Mouse (Mus musculus): ENCODE data around the gene Eif2b4. TPM values are rescaled to one million over a fixed set of nuclear protein-coding genes. Genes with fewer than 3 reads are reported as not detected.

Eif2b4 gene
- 46.4 TPM for polyA plus RNA-seq (2017; shearing (Covaris generic))

DNA sequence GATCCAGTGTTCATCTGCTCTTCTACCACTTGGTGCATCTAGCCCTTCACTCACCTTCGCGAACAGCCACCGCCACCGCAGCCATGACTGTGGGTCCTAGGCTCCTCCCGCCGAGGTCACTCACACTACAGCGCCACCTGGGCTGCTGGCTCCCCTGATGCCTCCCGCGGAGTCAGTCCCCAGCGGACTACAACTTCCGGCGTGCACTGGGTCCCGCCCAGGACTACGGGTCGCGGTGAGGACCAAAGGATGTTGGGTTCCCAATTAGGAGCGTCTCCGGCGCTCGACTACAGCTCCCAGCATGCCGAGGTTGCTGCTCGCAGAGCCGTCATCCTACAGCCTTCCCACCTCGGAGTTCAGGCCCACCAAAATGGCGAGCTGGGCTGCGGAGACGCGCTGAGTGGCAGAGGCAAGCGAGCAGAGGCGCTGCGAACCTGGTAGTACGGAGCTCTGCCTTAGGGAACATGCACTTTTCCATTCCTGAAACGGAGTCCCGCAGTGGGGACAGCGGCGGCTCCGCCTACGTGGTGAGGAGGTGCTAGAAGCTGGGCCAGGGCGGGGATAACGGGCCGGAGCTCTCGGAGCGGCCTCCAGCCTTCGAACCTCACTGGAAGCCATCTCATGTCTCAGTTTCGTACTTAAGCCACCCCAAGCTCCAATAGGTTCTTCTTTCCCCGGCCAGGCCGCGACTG is at the start of gene Eif2b4, which contains the start of gene Snx17:
Eif2b4 (minus strand) TSS at position 492 of the 692 bp plus-strand sequence.
Snx17 (plus strand) TSS at position 289 of the 692 bp plus-strand sequence.

DNA sequence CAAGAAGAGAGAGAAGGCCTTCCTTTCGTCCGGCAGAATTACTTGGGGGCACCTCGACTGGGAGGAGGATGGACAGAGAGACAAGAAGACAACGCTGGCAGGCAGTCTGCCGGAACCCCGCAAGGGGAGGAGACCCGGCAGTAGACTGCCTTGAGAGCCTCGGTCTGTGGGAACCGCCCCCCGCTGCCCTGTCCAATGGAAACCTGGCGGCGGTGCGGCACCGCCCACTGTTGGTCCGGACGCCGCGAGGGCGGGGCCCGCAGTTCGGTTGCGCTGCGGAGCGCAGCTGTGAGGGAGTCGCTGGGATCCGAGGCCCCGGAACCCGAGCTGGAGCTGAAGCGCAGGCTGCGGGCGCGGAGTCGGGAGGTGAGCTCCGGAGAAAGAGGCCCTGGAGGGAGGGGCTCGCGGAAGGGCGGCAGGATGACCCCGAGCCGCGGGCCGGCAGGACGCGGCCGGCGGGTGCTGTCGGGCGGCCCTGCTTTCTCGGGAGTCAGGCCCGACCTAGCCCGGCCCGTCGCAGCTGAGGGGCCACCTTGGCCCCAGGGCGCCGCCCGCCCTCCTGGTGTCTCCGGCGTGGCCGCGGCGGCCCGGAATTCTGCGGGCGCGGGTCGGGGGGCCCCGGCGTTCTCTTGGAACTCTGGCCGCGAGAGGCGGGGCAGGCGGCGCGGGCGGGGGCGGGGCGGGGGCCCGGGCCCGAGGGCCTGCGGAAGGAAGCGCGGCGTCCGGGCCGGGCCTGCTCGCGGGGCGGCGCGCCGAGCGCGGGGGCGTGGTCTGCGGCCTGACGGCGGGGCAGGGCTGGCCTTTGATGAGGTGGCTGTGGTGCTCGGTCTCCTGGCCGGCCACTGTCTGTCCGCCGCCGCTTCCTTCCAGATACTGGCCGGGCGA is 47.6 kb upstream of the Eif2b4 start, which contains the start of the genes Nrbp1 and Gm9970:
Nrbp1 (plus strand) TSS at position 228 of the 885 bp plus-strand sequence.
Gm9970 (minus strand) TSS at position 596 of the 885 bp plus-strand sequence.

DNA sequence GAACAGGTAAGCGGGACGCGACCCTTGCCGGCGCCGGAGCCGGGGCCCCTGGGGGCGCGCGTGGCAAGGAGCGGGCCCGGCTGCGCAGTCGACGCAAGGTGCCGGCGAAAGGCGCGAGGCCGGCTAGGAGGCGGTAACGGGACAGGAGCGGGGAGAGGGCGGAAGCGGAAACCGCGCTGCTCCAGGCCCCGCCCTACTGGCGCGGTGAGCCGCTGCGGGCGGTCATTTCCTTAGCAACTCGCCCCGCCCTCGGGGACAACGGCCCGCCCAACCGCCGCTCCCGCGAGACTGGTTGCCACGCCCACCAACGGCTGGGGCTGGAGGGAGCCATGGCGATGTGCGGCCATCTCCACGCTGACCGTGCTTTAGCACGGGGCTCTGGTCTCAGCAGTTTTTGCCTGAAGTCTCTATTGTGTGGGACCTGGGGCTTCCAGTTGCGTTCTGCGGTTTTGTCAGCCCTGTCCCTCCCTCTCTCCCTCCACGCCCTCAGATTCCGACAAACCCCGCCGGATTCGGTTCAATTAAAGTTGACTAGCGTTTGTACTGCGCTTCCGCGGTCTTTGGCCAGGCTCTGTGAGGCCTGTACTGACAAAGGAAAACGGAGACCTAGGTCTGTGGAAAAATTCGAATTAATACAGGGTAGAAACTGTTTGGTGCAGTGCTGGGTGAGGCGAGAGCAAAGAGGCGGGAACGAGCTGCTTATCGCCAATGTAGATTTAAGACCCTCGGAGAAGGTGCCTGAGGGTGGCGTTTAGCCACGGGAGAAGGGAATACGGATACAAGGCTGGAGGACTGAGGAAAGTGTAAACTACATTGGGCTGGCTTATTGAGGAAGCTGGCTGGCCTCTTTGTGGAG is 27.4 kb upstream of the Eif2b4 start, which contains the start of gene Ppm1g:
Ppm1g (minus strand) TSS at position 240 of the 856 bp plus-strand sequence.

DNA sequence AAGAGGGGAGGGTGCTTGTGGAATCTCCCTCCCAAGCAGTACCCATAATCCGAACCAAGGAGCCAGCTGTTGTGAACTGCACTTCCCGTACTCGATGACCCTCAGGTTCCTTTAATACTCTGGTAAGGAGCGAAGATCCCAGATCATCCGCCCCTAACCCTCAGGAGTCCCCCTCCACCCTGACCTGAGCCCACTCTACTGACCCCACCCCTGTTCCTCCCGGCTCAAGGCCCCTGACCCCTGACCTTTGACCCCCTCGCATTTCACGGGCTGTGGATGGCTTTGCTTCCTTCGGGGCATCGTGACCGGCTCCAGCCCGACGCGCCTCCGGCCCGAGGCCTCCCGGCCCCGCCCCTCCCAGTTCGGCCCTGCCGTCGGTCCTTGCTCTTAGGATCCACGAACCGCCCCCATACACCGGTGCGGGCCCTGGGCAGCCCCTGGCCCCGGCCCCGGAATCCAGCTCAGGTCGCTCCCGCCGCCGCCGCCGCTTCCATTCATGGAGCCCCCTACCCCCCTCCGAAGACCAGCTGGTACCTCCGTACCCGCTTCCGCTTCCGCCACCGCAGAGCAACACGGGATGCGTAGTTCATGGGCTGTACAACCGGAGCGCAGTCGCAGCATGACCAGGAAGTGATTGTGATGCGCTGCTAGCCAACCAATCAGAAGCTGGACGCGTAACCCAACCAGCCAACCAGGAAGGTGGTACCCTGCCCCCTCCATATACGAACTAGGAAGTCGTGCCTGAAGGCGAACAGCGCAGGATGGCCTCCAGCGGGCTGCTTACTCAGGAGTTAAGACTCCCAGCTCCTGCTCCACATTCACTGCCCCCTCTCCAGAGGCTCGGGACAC is 8.7 kb upstream of the Eif2b4 start, which contains the start of gene Zfp513:
Zfp513 (minus strand) TSS at position 562 of the 849 bp plus-strand sequence.

DNA sequence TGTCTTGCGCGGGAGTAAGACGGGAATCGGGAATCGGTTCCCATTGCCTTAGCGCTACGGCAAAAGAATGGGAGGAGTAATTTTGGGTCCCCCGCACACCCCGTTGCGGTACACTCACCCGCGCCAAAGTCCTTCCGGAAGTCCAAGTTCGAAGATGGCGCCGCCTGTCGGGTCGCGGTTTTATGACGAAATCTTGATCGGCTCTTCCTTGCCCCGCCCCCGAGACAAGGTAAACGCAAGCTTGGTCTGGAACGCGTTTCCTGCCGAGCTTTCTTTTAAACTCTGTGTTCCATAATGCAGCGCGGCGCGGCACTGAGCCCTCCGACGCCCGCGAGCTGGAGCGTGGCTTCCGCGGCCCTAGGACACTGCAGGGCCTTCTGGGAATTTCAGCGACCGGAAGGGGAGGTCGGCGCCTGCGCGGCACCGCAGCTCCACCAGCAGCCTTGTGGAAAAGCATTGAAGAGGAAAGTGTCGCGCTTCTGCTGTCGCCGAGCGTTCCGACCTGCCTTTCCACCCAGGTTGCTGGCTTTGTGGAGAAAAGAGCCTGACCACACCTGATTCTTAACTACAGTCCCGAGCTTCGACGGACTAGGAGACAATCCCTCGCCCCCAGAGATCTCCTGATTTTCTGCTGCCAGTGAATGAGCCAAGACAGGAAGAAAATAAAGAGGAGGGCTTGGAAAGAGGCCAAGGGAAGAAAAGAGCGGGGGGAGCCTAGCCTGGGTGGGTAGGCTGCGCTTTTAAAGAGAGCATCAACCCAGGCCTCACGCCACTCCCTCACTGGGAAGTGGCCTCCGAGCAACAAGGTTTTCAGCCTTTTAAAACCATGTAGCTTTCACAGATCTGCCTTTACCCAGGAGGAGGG is 13.2 kb downstream of the Eif2b4 start, which contains the start of the genes Gm29609 and Gtf3c2:
Gm29609 (minus strand) TSS at position 146 of the 865 bp plus-strand sequence.
Gtf3c2 (minus strand) TSS at position 379 of the 865 bp plus-strand sequence.

DNA sequence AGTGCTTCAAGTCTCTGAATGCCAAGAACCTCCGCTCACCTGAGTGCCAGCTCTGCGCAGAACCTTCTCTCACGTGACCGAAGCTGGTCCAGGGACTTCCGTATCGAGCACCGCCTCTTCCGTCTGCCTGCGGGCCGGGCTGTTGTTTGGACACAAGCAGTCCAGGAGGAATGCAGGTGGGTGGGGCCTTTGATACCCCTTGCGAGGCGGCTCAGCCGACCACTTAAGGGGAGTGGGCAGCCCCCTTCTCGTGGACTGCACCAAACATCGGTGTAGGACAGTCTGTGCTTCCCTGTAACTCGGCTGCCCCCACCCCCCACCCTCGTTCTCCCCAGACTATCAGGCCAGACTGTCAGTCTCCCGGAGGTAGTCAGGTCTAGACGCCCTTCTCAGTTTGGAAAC is 39.1 kb downstream of the Eif2b4 start, which contains the start of gene Mpv17:
Mpv17 (minus strand) TSS at position 100 of the 402 bp plus-strand sequence.

DNA sequence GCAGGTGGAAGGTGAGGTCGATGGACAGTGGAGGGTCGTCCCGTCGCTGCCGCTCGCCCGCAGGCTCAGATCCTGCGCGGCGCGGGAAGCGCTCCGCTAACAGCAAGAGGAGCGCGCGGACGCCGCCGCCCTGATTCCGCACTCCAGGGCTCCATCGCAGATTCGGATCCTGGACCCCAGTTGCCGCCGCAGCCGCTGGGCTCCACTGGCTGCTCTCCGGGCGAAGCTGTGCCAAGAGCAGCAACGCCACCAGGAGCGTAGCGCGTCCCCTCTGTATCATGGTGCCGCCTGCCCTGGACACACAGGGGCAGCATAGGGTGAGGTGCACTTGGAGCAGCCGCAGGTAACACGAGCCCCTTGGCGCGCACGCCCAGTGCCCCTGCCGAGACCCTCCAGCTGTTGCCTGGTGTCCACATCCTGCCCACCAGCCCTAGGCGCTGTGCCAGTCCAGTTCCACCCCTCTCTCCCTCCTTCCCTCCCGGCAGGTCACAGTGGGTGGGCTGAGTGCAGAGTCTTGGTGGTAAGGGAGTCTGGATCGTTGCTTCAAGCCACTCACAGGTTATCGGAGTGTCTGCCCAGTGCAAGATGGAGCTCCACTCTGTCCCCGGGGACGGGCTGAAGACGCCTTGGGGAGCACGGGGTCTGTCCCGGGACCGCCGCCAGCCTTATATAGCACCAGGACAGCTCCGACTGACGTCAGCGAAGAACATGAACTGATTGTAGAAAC is 54.8 kb downstream of the Eif2b4 start, which contains the start of gene Ucn:
Ucn (minus strand) TSS at position 589 of the 727 bp plus-strand sequence.

Other genes with a start within 250 kb of the Eif2b4 start
- gene Cgref1, start 247.8 kb downstream of the Eif2b4 start, polyA plus RNA-seq (2017; shearing (Covaris generic)) = 0.26 TPM
- 215 TPM for gene Preb, start 233.1 kb downstream of the Eif2b4 start, polyA plus RNA-seq (2017; shearing (Covaris generic))
- not detected for gene Tcf23, start 224.8 kb downstream of the Eif2b4 start, polyA plus RNA-seq (2017; shearing (Covaris generic))
- 62.9 TPM for gene Atraid, start 145.1 kb downstream of the Eif2b4 start, polyA plus RNA-seq (2017; shearing (Covaris generic))
- 5.3 TPM for gene Slc5a6, start 144.5 kb downstream of the Eif2b4 start, polyA plus RNA-seq (2017; shearing (Covaris generic))
- gene Cad, start 138.7 kb downstream of the Eif2b4 start, polyA plus RNA-seq (2017; shearing (Covaris generic)) = 16.7 TPM
- gene Dnajc5g, start 87.1 kb downstream of the Eif2b4 start, polyA plus RNA-seq (2017; shearing (Covaris generic)) = not detected
- gene Slc30a3, start 85.2 kb downstream of the Eif2b4 start, polyA plus RNA-seq (2017; shearing (Covaris generic)) = 1.3 TPM
- gene Trim54, start 76.7 kb downstream of the Eif2b4 start, polyA plus RNA-seq (2017; shearing (Covaris generic)) = not detected
- not detected for gene Ucn, start 54.6 kb downstream of the Eif2b4 start, polyA plus RNA-seq (2017; shearing (Covaris generic))
- gene Mpv17, start 39.2 kb downstream of the Eif2b4 start, polyA plus RNA-seq (2017; shearing (Covaris generic)) = 16.9 TPM
- not detected for gene Gm29609, start 13.5 kb downstream of the Eif2b4 start, polyA plus RNA-seq (2017; shearing (Covaris generic))
- gene Gtf3c2, start 13.3 kb downstream of the Eif2b4 start, polyA plus RNA-seq (2017; shearing (Covaris generic)) = 96.4 TPM
- gene Snx17, start 203 bp downstream of the Eif2b4 start, polyA plus RNA-seq (2017; shearing (Covaris generic)) = 83.0 TPM
- 24.6 TPM for gene Zfp513, start 8.9 kb upstream of the Eif2b4 start, polyA plus RNA-seq (2017; shearing (Covaris generic))
- gene Ppm1g, start 27.3 kb upstream of the Eif2b4 start, polyA plus RNA-seq (2017; shearing (Covaris generic)) = 166 TPM
- 283 TPM for gene Nrbp1, start 47.4 kb upstream of the Eif2b4 start, polyA plus RNA-seq (2017; shearing (Covaris generic))
- gene Gm9970, start 47.8 kb upstream of the Eif2b4 start, polyA plus RNA-seq (2017; shearing (Covaris generic)) = not detected
- 42.2 TPM for gene Krtcap3, start 58.3 kb upstream of the Eif2b4 start, polyA plus RNA-seq (2017; shearing (Covaris generic))
- 8.5 TPM for gene Ift172, start 97.7 kb upstream of the Eif2b4 start, polyA plus RNA-seq (2017; shearing (Covaris generic))
- 4.6 TPM for gene Fndc4, start 102.7 kb upstream of the Eif2b4 start, polyA plus RNA-seq (2017; shearing (Covaris generic))
- gene Gckr, start 104.0 kb upstream of the Eif2b4 start, polyA plus RNA-seq (2017; shearing (Covaris generic)) = not detected

All from effector memory CD4-positive, alpha-beta T cell, adult 5 months (primary cell).